Mouse (Mus musculus): Measurements from ENCODE around the gene Xpo5. TPM values are rescaled to one million over a fixed set of nuclear protein-coding genes. Genes with fewer than 3 reads are reported as not detected.

Gene Xpo5
- polyA plus RNA-seq, 1 experiment from 2014 or later: 40.4 TPM

GRCm38 (mm10) chr17:46265918-46266618 is 63.5 kb downstream of the Xpo5 start:
- WGBS: 29% methylated on average over 14 of the region's 14 CpGs
- no peaks in the 10 kb centered on the region for H3K9me3 ChIP-seq
- no peak overlapping the region for H3K27ac ChIP-seq
- H3K9ac ChIP-seq: no peak overlapping the region
- no peak overlapping the region for H3K4me3 ChIP-seq
- no peak overlapping the region for H3K4me2 ChIP-seq
- ATAC-seq (replicated peaks): peak; percentile 56
- no peaks in the 10 kb centered on the region for H3K27me3 ChIP-seq (replicated peaks)
- H3K4me1 ChIP-seq: 0 out of 2 replicates have a peak, but pooled peaks cover 3% of the 10 kb centered on the region
- no peaks in the 10 kb centered on the region; the same call in 1 of the 2 replicates for H3K36me3 ChIP-seq (replicated peaks)

GRCm38 (mm10) chr17:46266986-46267385 is 64.4 kb downstream of the Xpo5 start:
- WGBS: 78% methylated on average over 6 of the region's 6 CpGs
- no peak overlapping the region for H3K9ac ChIP-seq
- H3K36me3 ChIP-seq (replicated peaks): no peaks in the 10 kb centered on the region; the same call in 1 of the 2 replicates
- no peaks in the 10 kb centered on the region for H3K27me3 ChIP-seq (replicated peaks)
- no peaks in the 10 kb centered on the region for H3K9me3 ChIP-seq
- no peak overlapping the region for H3K4me2 ChIP-seq
- no peak overlapping the region for H3K4me3 ChIP-seq
- 0 out of 2 replicates have a peak, but pooled peaks cover 3% of the 10 kb centered on the region for H3K4me1 ChIP-seq
- no peak for ATAC-seq (replicated peaks)
- no peak overlapping the region for H3K27ac ChIP-seq

GRCm38 (mm10) chr17:46267511-46267910 is 64.9 kb downstream of the Xpo5 start:
- Histone ChIP-seq H3K27me3 (replicated peaks) (no peaks in the 10 kb centered on the region), H3K27ac (no peak overlapping the region), H3K4me1 (0 out of 2 replicates have a peak, but pooled peaks cover 3% of the 10 kb centered on the region), H3K9me3 (no peaks in the 10 kb centered on the region), H3K4me3 (no peak overlapping the region), H3K9ac (no peak overlapping the region), H3K4me2 (no peak overlapping the region), H3K36me3 (replicated peaks) (no peaks in the 10 kb centered on the region; the same call in 1 of the 2 replicates)
- WGBS: 86% methylated on average over 7 of the region's 7 CpGs
- ATAC-seq (replicated peaks): no peak

GRCm38 (mm10) chr17:46268026-46268720 is 65.6 kb downstream of the Xpo5 start:
- H3K27me3 ChIP-seq (replicated peaks): no peaks in the 10 kb centered on the region
- no peaks in the 10 kb centered on the region for H3K9me3 ChIP-seq
- no peak for ATAC-seq (replicated peaks)
- H3K4me2 ChIP-seq: no peak overlapping the region
- no peak overlapping the region for H3K9ac ChIP-seq
- H3K4me1 ChIP-seq: 0 out of 2 replicates have a peak, but pooled peaks cover 3% of the 10 kb centered on the region
- H3K4me3 ChIP-seq: no peak overlapping the region
- WGBS: 86% methylated on average over 10 of the region's 10 CpGs
- H3K36me3 ChIP-seq (replicated peaks): no peaks in the 10 kb centered on the region; the same call in 1 of the 2 replicates
- no peak overlapping the region for H3K27ac ChIP-seq

- H3K4me2 ChIP-seq: no peak overlapping the region
- no peak overlapping the region for H3K27ac ChIP-seq
- 90% methylated on average over 19 of the region's 19 CpGs for WGBS
- H3K4me3 ChIP-seq: no peak overlapping the region
- H3K9me3 ChIP-seq: no peaks in the 10 kb centered on the region
- no peaks in the 10 kb centered on the region for H3K27me3 ChIP-seq (replicated peaks)
- no peak for ATAC-seq (replicated peaks)
- H3K9ac ChIP-seq: no peak overlapping the region
- 0 out of 2 replicates have a peak, but pooled peaks cover 3% of the 10 kb centered on the region for H3K4me1 ChIP-seq
- H3K36me3 ChIP-seq (replicated peaks): no peaks in the 10 kb centered on the region
Measured at GRCm38 (mm10) chr17:46269771-46270534, 67.4 kb downstream of the Xpo5 start.

- Histone ChIP-seq H3K4me1 (no peaks in the 10 kb centered on the region), H3K9ac (no peak overlapping the region), H3K36me3 (replicated peaks) (no peaks in the 10 kb centered on the region), H3K9me3 (no peaks in the 10 kb centered on the region), H3K4me3 (no peak overlapping the region), H3K27me3 (replicated peaks) (no peaks in the 10 kb centered on the region), H3K27ac (no peak overlapping the region), H3K4me2 (no peak overlapping the region)
- WGBS: 91% methylated on average over 2 of the region's 2 CpGs
- ATAC-seq (replicated peaks): no peak
Measured at GRCm38 (mm10) chr17:46272058-46272457, 69.5 kb downstream of the Xpo5 start.

GRCm38 (mm10) chr17:46272675-46273074 is 70.1 kb downstream of the Xpo5 start:
- H3K4me2 ChIP-seq: no peak overlapping the region
- no peak overlapping the region for H3K4me3 ChIP-seq

GRCm38 (mm10) chr17:46273803-46274236 is 71.2 kb downstream of the Xpo5 start:
- H3K4me2 ChIP-seq: no peak overlapping the region
- no peaks in the 10 kb centered on the region for H3K9me3 ChIP-seq
- no peak overlapping the region for H3K27ac ChIP-seq
- H3K9ac ChIP-seq: no peak overlapping the region
- H3K36me3 ChIP-seq (replicated peaks): no peaks in the 10 kb centered on the region
- 60% methylated on average over 1 of the region's 1 CpGs for WGBS
- H3K27me3 ChIP-seq (replicated peaks): no peaks in the 10 kb centered on the region
- no peak for ATAC-seq (replicated peaks)
- H3K4me3 ChIP-seq: no peak overlapping the region
- no peaks in the 10 kb centered on the region for H3K4me1 ChIP-seq

More at GRCm38 (mm10) chr17:46272675-46273074, 70.1 kb downstream of the Xpo5 start:
- no peaks in the 10 kb centered on the region for H3K27me3 ChIP-seq (replicated peaks)
- H3K27ac ChIP-seq: no peak overlapping the region
- WGBS: 91% methylated on average over 5 of the region's 5 CpGs
- no peaks in the 10 kb centered on the region for H3K4me1 ChIP-seq
- no peaks in the 10 kb centered on the region for H3K9me3 ChIP-seq
- no peak overlapping the region for H3K9ac ChIP-seq
- ATAC-seq (replicated peaks): no peak
- no peaks in the 10 kb centered on the region for H3K36me3 ChIP-seq (replicated peaks)

GRCm38 (mm10) chr17:46274465-46274864 is 71.9 kb downstream of the Xpo5 start:
- WGBS: 80% methylated on average over 6 of the region's 6 CpGs
- H3K4me1 ChIP-seq: no peaks in the 10 kb centered on the region
- H3K27me3 ChIP-seq (replicated peaks): no peaks in the 10 kb centered on the region
- H3K27ac ChIP-seq: no peak overlapping the region
- no peak for ATAC-seq (replicated peaks)
- no peaks in the 10 kb centered on the region for H3K36me3 ChIP-seq (replicated peaks)
- H3K9ac ChIP-seq: no peak overlapping the region
- no peak overlapping the region for H3K4me2 ChIP-seq
- no peaks in the 10 kb centered on the region for H3K9me3 ChIP-seq
- H3K4me3 ChIP-seq: no peak overlapping the region

GRCm38 (mm10) chr17:46275034-46275433 is 72.5 kb downstream of the Xpo5 start:
- H3K27me3 ChIP-seq (replicated peaks): no peaks in the 10 kb centered on the region
- H3K27ac ChIP-seq: no peak overlapping the region
- H3K36me3 ChIP-seq (replicated peaks): no peaks in the 10 kb centered on the region
- H3K4me3 ChIP-seq: no peak overlapping the region
- WGBS: 89% methylated on average over 6 of the region's 6 CpGs
- no peaks in the 10 kb centered on the region for H3K9me3 ChIP-seq
- H3K4me1 ChIP-seq: no peaks in the 10 kb centered on the region
- ATAC-seq (replicated peaks): no peak
- H3K4me2 ChIP-seq: no peak overlapping the region
- H3K9ac ChIP-seq: no peak overlapping the region

GRCm38 (mm10) chr17:46275506-46275905 is 72.9 kb downstream of the Xpo5 start:
- H3K4me3 ChIP-seq: no peak overlapping the region
- no peaks in the 10 kb centered on the region for H3K27me3 ChIP-seq (replicated peaks)
- no peaks in the 10 kb centered on the region for H3K9me3 ChIP-seq
- H3K9ac ChIP-seq: no peak overlapping the region
- H3K36me3 ChIP-seq (replicated peaks): no peaks in the 10 kb centered on the region
- no peak for ATAC-seq (replicated peaks)
- 94% methylated on average over 10 of the region's 10 CpGs for WGBS
- no peaks in the 10 kb centered on the region for H3K4me1 ChIP-seq
- H3K4me2 ChIP-seq: no peak overlapping the region
- no peak overlapping the region for H3K27ac ChIP-seq

- Histone ChIP-seq H3K27me3 (replicated peaks) (no peaks in the 10 kb centered on the region), H3K9me3 (no peaks in the 10 kb centered on the region), H3K9ac (no peak overlapping the region), H3K4me3 (no peak overlapping the region), H3K36me3 (replicated peaks) (no peaks in the 10 kb centered on the region), H3K27ac (no peak overlapping the region), H3K4me1 (peaks cover 14% of the 10 kb centered on the region), H3K4me2 (no peak overlapping the region)
- no peak for ATAC-seq (replicated peaks)
- 89% methylated on average over 4 of the region's 4 CpGs for WGBS
Measured at GRCm38 (mm10) chr17:46277586-46277985, 75.0 kb downstream of the Xpo5 start.

Measured in midbrain, embryonic 15.5 days (tissue).